Mouse (Mus musculus) kidney, postnatal 0 days (tissue): ENCODE measurements around the gene Gatm. TPM values are rescaled to one million over a fixed set of nuclear protein-coding genes. Genes with fewer than 3 reads are reported as not detected.

Experiments
- ATAC-seq: fragments of 200-750 bp; cut with Nextera tagmentation; replicated peaks from 2 replicates; pipeline ENCODE4 v1.8.0; 2017; ENCODE audit warnings: low read depth, moderate number of reproducible peaks, moderate TSS enrichment, moderate library complexity; ENCODE audit not compliant: low FRiP score
- DNase-seq: peaks from one replicate; pipeline ENCODE4 v3.0.0-alpha.2; 2016; ENCODE audit warnings: low spot score
- H3K27ac ChIP-seq: fragments of 300-500 bp; sonication (generic); 2 replicates; pipeline ENCODE4 v1.5.1; 2014; ENCODE audit warnings: mild to moderate bottlenecking
- H3K27me3 ChIP-seq: fragments of 300-500 bp; sonication (generic); 2 replicates; pipeline ENCODE4 v1.6.1; 2014; ENCODE audit warnings: low read length, mixed read lengths; ENCODE audit not compliant: insufficient read depth
- H3K36me3 ChIP-seq: fragments of 300-500 bp; sonication (generic); 2 replicates; pipeline ENCODE4 v1.6.1; 2014; ENCODE audit warnings: low read length, mixed read lengths; ENCODE audit not compliant: insufficient read depth
- H3K4me1 ChIP-seq: fragments of 300-500 bp; sonication (generic); replicated peaks from 2 replicates; pipeline ENCODE4 v1.6.1; 2014; ENCODE audit warnings: antibody characterized with exemption, low read length, mixed read lengths; ENCODE audit not compliant: insufficient read depth
- H3K4me2 ChIP-seq: fragments of 300-500 bp; sonication (generic); 2 replicates; pipeline ENCODE4 v1.6.1; 2014; ENCODE audit warnings: mild to moderate bottlenecking, low read length, moderate library complexity, mixed read lengths
- H3K4me3 ChIP-seq: fragments of 300-500 bp; sonication (generic); replicated peaks from 2 replicates; pipeline ENCODE4 v1.5.1; 2014; ENCODE audit warnings: low read depth, low read length
- H3K9ac ChIP-seq: fragments of 300-500 bp; sonication (generic); 2 replicates; pipeline ENCODE4 v1.6.1; 2014; ENCODE audit warnings: low read depth, low read length
- H3K9me3 ChIP-seq: fragments of 300-500 bp; sonication (generic); replicated peaks from 2 replicates; pipeline ENCODE4 v1.6.1; 2016; ENCODE audit warnings: low read length, inconsistent platforms, mixed read lengths
- CTCF ChIP-seq: IDR thresholded peaks from 2 replicates; pipeline ENCODE4 v1.5.1; 2016; ENCODE audit warnings: antibody characterized with exemption, low read depth, mild to moderate bottlenecking, moderate library complexity
- WGBS: fragments of 180-500 bp; shearing (Covaris S2); extraction: QIAGEN DNeasy Blood & Tissue Kit; methylation state at CpG from one replicate; pipeline ENCODE4 v1.1.7; 2014; 5-methylcytosine and 5-hydroxymethylcytosine counted together
- polyA plus RNA-seq: library from polyadenylated mRNA; unstranded; fragments of >200 nt; fragmentation: Nextera tagmentation; extraction: Ambion mirVana; gene quantifications from 2 replicates; pipeline ENCODE4 v1.2.1, GENCODE M21; 2015

Gatm gene
- polyA plus RNA-seq, 1 experiment from 2014 or later: 270 TPM

- Histone ChIP-seq H3K4me3 (no peak overlapping the region), H3K9ac (no peak overlapping the region), H3K4me1 (no peaks in the 10 kb centered on the region), H3K27me3 (no peaks in the 10 kb centered on the region), H3K27ac (peak overlapping the region; percentile 44; the same call in 1 of the 2 replicates), H3K9me3 (no peaks in the 10 kb centered on the region), H3K4me2 (no peak overlapping the region), H3K36me3 (no peaks in the 10 kb centered on the region)
- WGBS: 43% methylated on average over 17 of the region's 17 CpGs
- TF ChIP-seq CTCF: no peak
- ATAC-seq (no peak; the same call in 1 of the 2 replicates), DNase-seq (peak; percentile 10)
These were observed 41.3 kb upstream of the Gatm start for GRCm38 (mm10) chr2:122652096-122653084.

- 52% methylated on average over 5 of the region's 5 CpGs for WGBS
- Histone ChIP-seq H3K4me1 (no peaks in the 10 kb centered on the region), H3K36me3 (0 out of 2 replicates have a peak, but pooled peaks cover 3% of the 10 kb centered on the region), H3K27ac (no peak overlapping the region), H3K9me3 (no peaks in the 10 kb centered on the region), H3K4me3 (no peak overlapping the region), H3K27me3 (no peaks in the 10 kb centered on the region), H3K4me2 (no peak overlapping the region), H3K9ac (no peak overlapping the region)
- DNase-seq (no peak), ATAC-seq (no peak)
- no peak for TF ChIP-seq CTCF
These were observed 27.6 kb upstream of the Gatm start for GRCm38 (mm10) chr2:122638673-122639072.

- 40% methylated on average over 12 of the region's 12 CpGs for whole genome bisulfite sequencing
These were observed 26.9 kb upstream of the Gatm start for GRCm38 (mm10) chr2:122638029-122638428.

GRCm38 (mm10) chr2:122637526-122637997, 26.5 kb upstream of the Gatm start:
- peak overlapping the region; percentile 28 for H3K4me3 ChIP-seq
- 0 out of 2 replicates have a peak, but pooled peaks cover 12% of the 10 kb centered on the region for H3K36me3 ChIP-seq
- H3K9me3 ChIP-seq: no peaks in the 10 kb centered on the region
- H3K27me3 ChIP-seq: no peaks in the 10 kb centered on the region
- ATAC-seq (peak; percentile 61), DNase-seq (peak; percentile 63)
- WGBS: 1% methylated on average over 36 of the region's 36 CpGs
- no peak overlapping the region for H3K27ac ChIP-seq
- H3K9ac ChIP-seq: no peak overlapping the region
- H3K4me2 ChIP-seq: peak overlapping the region; percentile 66
- no peaks in the 10 kb centered on the region for H3K4me1 ChIP-seq
- TF ChIP-seq CTCF: peak; percentile 87

More at GRCm38 (mm10) chr2:122638029-122638428, 26.9 kb upstream of the Gatm start:
- Histone ChIP-seq H3K4me3 (peak overlapping the region; percentile 28), H3K9me3 (no peaks in the 10 kb centered on the region), H3K27me3 (no peaks in the 10 kb centered on the region), H3K27ac (no peak overlapping the region), H3K4me2 (peak overlapping the region; percentile 66), H3K36me3 (0 out of 2 replicates have a peak, but pooled peaks cover 8% of the 10 kb centered on the region), H3K9ac (no peak overlapping the region), H3K4me1 (no peaks in the 10 kb centered on the region)
- TF ChIP-seq CTCF: no peak
- DNase-seq (no peak), ATAC-seq (no peak)

- DNase-seq (no peak), ATAC-seq (no peak)
- WGBS: 42% methylated on average over 3 of the region's 3 CpGs
- no peak within 1 kb of the TSS for H3K9ac ChIP-seq
- peak within 1 kb of the TSS; percentile 66 for H3K4me2 ChIP-seq
- peak within 1 kb of the TSS; percentile 28 for H3K4me3 ChIP-seq
- TF ChIP-seq CTCF: no peak
- 0 out of 2 replicates have a peak, but pooled peaks cover 12% of the 10 kb centered on the region for H3K36me3 ChIP-seq
- 0 out of 2 replicates have a peak, but pooled peaks cover 1% of the 10 kb centered on the region for H3K4me1 ChIP-seq
- H3K27me3 ChIP-seq: no peaks in the 10 kb centered on the region
- H3K27ac ChIP-seq: no peak within 1 kb of the TSS
- H3K9me3 ChIP-seq: no peaks in the 10 kb centered on the region
These were observed 25.6 kb upstream of the Gatm start, which contains the start of gene AA467197 for GRCm38 (mm10) chr2:122636686-122637085. TSS of gene AA467197 (plus strand) at chr2:122636986.

GRCm38 (mm10) chr2:122631226-122631801, 20.2 kb upstream of the Gatm start:
- no peak overlapping the region for H3K27ac ChIP-seq
- H3K9me3 ChIP-seq: no peaks in the 10 kb centered on the region
- H3K9ac ChIP-seq: peak overlapping the region; percentile 78
- TF ChIP-seq CTCF: no peak
- under 1% methylated on average over 52 of the region's 53 CpGs for WGBS
- 0 out of 2 replicates have a peak, but pooled peaks cover 12% of the 10 kb centered on the region for H3K36me3 ChIP-seq
- H3K27me3 ChIP-seq: no peaks in the 10 kb centered on the region
- peak overlapping the region; percentile 98 for H3K4me2 ChIP-seq
- 0 out of 2 replicates have a peak, but pooled peaks cover 4% of the 10 kb centered on the region for H3K4me1 ChIP-seq
- peak overlapping the region; percentile 73 for H3K4me3 ChIP-seq
- ATAC-seq (peak; percentile 60), DNase-seq (peak; percentile 73)
